Mouse (Mus musculus) liver, embryonic 12.5 days (tissue): Measurements from ENCODE around the gene Antxr2. TPM values are rescaled to one million over a fixed set of nuclear protein-coding genes. Genes with fewer than 3 reads are reported as not detected.

Experiments
- ATAC-seq: fragments of 200-750 bp; cut with Nextera tagmentation; 2 replicates; pipeline ENCODE4 v1.8.0; 2017; ENCODE audit warnings: moderate number of reproducible peaks, mild to moderate bottlenecking, moderate library complexity
- H3K27ac ChIP-seq: fragments of 300-500 bp; sonication (generic); 2 replicates; pipeline ENCODE4 v1.5.1; 2016; ENCODE audit warnings: mild to moderate bottlenecking
- H3K27me3 ChIP-seq: fragments of 300-500 bp; sonication (generic); replicated peaks from 2 replicates; pipeline ENCODE4 v1.6.1; 2016; ENCODE audit warnings: mild to moderate bottlenecking, moderate library complexity
- H3K36me3 ChIP-seq: fragments of 300-500 bp; sonication (generic); 2 replicates; pipeline ENCODE4 v1.6.1; 2016; ENCODE audit warnings: mild to moderate bottlenecking, moderate library complexity
- H3K4me1 ChIP-seq: fragments of 300-500 bp; sonication (generic); 2 replicates; pipeline ENCODE4 v1.6.1; 2016
- H3K4me2 ChIP-seq: fragments of 300-500 bp; sonication (generic); 2 replicates; pipeline ENCODE4 v1.6.1; 2016; ENCODE audit warnings: mild to moderate bottlenecking, moderate library complexity
- H3K4me3 ChIP-seq: fragments of 300-500 bp; sonication (generic); 2 replicates; pipeline ENCODE4 v1.5.1; 2016; ENCODE audit warnings: mild to moderate bottlenecking, moderate library complexity
- H3K9ac ChIP-seq: fragments of 300-500 bp; sonication (generic); 2 replicates; pipeline ENCODE4 v1.6.1; 2016; ENCODE audit warnings: mild to moderate bottlenecking, moderate library complexity
- H3K9me3 ChIP-seq: fragments of 300-500 bp; sonication (generic); replicated peaks from 2 replicates; pipeline ENCODE4 v1.6.1; 2016; ENCODE audit warnings: mild to moderate bottlenecking, moderate library complexity
- WGBS: fragments of 180-500 bp; shearing (Covaris S2); methylation state at CpG from one replicate; pipeline ENCODE4 v1.1.7; 2016; ENCODE audit not compliant: insufficient replicate concordance; 5-methylcytosine and 5-hydroxymethylcytosine counted together
- polyA plus RNA-seq: library from polyadenylated mRNA; unstranded; fragments of >200 nt; fragmentation: Nextera tagmentation; extraction: Ambion mirVana; gene quantifications from 2 replicates; pipeline ENCODE4 v1.2.1, GENCODE M21; 2016

The Antxr2 gene
- polyA plus RNA-seq, 1 experiment from 2014 or later: 5.4 TPM

DNA sequence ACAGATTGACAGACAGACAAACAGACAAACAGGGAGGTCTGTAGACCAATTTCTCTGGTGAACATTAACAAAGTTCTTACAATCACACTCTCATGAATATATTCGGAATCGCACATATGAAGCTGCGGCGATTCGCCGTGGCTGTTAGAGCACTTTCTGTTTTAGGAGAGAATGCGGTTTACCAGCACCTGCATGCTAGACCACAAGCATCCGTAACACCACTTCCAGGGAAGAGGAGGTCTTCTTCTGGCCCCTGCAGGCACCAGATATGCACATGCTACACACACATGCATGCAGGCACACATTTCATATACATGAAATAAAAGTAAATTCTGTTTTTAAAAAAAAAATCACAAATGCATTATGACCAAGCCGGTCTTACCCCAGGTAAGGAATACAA lies 47.5 kb downstream of the Antxr2 start:
- Histone ChIP-seq H3K27ac (no peak overlapping the region), H3K4me3 (no peak overlapping the region), H3K27me3 (no peaks in the 10 kb centered on the region), H3K4me1 (no peaks in the 10 kb centered on the region), H3K36me3 (peaks cover 5% of the 10 kb centered on the region), H3K9me3 (no peaks in the 10 kb centered on the region), H3K4me2 (no peak overlapping the region), H3K9ac (no peak overlapping the region)
- ATAC-seq: no peak
- 81% methylated on average over 9 of the region's 9 CpGs for WGBS

- H3K4me2 ChIP-seq: no peak overlapping the region
- WGBS: 54% methylated on average over 14 of the region's 14 CpGs
- H3K36me3 ChIP-seq: no peaks in the 10 kb centered on the region
- no peak overlapping the region for H3K27ac ChIP-seq
- H3K9me3 ChIP-seq: no peaks in the 10 kb centered on the region
- H3K27me3 ChIP-seq: no peaks in the 10 kb centered on the region
- no peak overlapping the region for H3K4me3 ChIP-seq
- H3K9ac ChIP-seq: no peak overlapping the region
- ATAC-seq: no peak
- no peaks in the 10 kb centered on the region for H3K4me1 ChIP-seq
Measured at GRCm38 (mm10) chr5:97980472-97980871, 50.4 kb downstream of the Antxr2 start.

DNA sequence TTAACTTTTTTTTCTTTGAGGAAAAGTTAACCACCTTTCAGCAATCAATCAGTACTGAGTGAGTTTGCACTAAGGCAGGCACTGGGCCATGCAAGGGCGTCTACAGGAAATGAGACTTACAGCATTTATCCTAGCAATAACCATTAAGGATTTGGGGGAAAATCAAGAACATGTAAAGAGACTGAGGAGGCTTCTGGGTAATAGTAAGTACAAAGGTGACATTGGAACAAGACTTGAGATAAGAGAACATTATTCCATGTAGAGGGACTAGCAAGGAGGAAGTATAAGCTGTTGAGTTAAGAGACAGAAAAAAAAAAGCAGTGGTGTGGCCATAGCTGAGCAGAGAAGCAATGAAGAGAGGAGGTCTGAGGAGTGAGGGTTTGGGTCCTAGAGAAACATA lies 57.5 kb downstream of the Antxr2 start:
- 63% methylated on average over 1 of the region's 1 CpGs for WGBS
- Histone ChIP-seq H3K9me3 (no peaks in the 10 kb centered on the region), H3K9ac (no peak overlapping the region), H3K27me3 (no peaks in the 10 kb centered on the region), H3K4me2 (no peak overlapping the region), H3K36me3 (no peaks in the 10 kb centered on the region), H3K4me1 (no peaks in the 10 kb centered on the region), H3K4me3 (no peak overlapping the region), H3K27ac (no peak overlapping the region)
- no peak for ATAC-seq

- Histone ChIP-seq H3K36me3 (no peaks in the 10 kb centered on the region), H3K27me3 (no peaks in the 10 kb centered on the region), H3K4me2 (no peak overlapping the region), H3K9me3 (no peaks in the 10 kb centered on the region), H3K9ac (no peak overlapping the region), H3K27ac (no peak overlapping the region), H3K4me1 (no peaks in the 10 kb centered on the region), H3K4me3 (no peak overlapping the region)
- 70% methylated on average over 4 of the region's 4 CpGs for WGBS
- ATAC-seq: no peak
Measured at GRCm38 (mm10) chr5:97972029-97972428, 58.8 kb downstream of the Antxr2 start.

DNA sequence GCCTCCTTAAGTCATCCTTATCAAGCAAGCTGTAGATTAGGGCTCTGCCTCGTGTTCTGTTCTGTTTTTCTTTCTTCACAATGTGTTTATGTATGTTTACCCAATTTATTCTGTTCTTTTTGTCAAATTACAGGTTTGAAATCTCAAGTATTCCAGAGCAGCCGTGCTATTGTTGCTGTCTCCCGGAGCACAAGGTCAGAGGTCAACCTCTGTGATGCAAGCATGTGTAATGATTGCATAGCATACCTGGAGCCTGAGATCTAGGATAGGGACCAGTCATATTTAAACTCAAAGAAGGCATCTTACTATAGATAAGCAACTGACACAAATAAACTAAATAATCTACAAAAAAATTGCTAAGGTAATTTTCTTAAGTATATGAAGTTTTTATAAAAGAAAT lies 59.6 kb downstream of the Antxr2 start:
- Histone ChIP-seq H3K4me2 (no peak overlapping the region), H3K27me3 (no peaks in the 10 kb centered on the region), H3K27ac (no peak overlapping the region), H3K9me3 (no peaks in the 10 kb centered on the region), H3K4me1 (no peaks in the 10 kb centered on the region), H3K4me3 (no peak overlapping the region), H3K36me3 (no peaks in the 10 kb centered on the region), H3K9ac (no peak overlapping the region)
- WGBS: 64% methylated on average over 3 of the region's 3 CpGs
- no peak for ATAC-seq

DNA sequence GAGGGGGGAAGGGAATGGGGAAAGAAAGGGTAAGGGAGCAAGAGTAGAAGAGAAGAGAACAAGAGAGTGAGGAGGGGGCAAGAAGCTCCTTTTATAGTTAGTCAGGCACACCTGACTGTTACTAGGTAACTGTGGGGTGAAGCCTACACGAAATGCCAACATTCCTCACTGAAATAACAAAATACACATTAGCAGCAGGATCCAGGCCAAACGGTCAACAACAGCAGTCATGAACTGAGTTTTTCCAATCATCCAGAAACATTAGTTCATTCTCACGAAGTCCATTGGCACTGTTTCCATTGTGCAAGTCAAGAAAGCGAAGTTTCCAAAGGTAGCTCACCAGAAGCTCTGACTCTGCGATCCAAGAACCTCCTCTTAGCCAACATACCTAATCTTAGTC lies 63.8 kb downstream of the Antxr2 start:
- ATAC-seq: no peak

DNA sequence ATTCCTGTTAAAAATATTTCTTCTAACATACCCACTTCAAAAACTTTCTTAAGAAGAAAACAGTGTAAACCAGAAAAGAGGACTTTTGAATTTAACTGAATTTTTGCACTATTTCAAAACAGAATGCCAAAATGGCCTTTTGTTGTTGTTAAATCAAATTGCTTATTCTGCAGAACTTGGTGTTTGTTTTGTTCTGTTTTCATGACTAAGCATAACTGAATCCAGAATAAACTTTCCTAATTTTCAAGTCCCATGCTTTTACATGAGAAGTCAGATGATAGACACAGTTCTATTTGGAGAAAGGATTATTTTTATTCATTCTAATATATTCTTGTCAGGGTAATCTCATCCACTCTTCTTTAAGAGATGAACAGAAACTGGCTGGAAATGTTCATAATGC lies 64.7 kb downstream of the Antxr2 start:
- no peak overlapping the region for H3K27ac ChIP-seq

More for the DNA sequence above, 63.8 kb downstream of the Antxr2 start:
- Histone ChIP-seq H3K27me3 (no peaks in the 10 kb centered on the region), H3K9me3 (no peaks in the 10 kb centered on the region), H3K9ac (no peak overlapping the region), H3K4me2 (no peak overlapping the region), H3K4me3 (no peak overlapping the region), H3K4me1 (no peaks in the 10 kb centered on the region), H3K36me3 (no peaks in the 10 kb centered on the region), H3K27ac (no peak overlapping the region)
- 58% methylated on average over 5 of the region's 5 CpGs for WGBS

DNA sequence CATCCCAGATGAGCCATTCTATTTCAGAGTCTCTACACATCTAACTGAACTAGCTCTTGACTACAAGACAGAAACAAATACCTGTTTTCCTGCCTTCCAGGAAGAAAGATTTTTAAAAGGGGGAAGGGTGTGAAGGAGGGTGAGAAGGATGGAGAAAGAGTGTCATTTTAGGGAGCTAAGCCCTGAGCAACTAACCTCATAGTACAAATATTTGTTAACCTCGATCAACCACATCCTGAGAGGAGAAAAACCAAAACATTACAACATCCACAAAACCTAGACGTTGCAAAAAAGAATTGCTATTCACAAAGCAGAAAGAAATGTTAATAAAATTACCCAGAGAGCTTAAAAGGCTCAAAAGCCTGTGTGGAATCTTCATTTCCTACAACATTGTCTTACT lies 66.4 kb downstream of the Antxr2 start:
- H3K9ac ChIP-seq: no peak overlapping the region
- no peaks in the 10 kb centered on the region for H3K4me1 ChIP-seq
- H3K27ac ChIP-seq: no peak overlapping the region
- no peaks in the 10 kb centered on the region for H3K27me3 ChIP-seq
- no peak overlapping the region for H3K4me3 ChIP-seq
- H3K9me3 ChIP-seq: no peaks in the 10 kb centered on the region
- H3K36me3 ChIP-seq: no peaks in the 10 kb centered on the region
- H3K4me2 ChIP-seq: no peak overlapping the region
- WGBS: 34% methylated on average over 2 of the region's 2 CpGs
- ATAC-seq: no peak

More for the DNA sequence above, 64.7 kb downstream of the Antxr2 start:
- H3K9me3 ChIP-seq: no peaks in the 10 kb centered on the region
- no peaks in the 10 kb centered on the region for H3K4me1 ChIP-seq
- no peak overlapping the region for H3K9ac ChIP-seq
- no peaks in the 10 kb centered on the region for H3K36me3 ChIP-seq
- H3K27me3 ChIP-seq: no peaks in the 10 kb centered on the region
- ATAC-seq: no peak
- H3K4me3 ChIP-seq: no peak overlapping the region
- H3K4me2 ChIP-seq: no peak overlapping the region

- no peaks in the 10 kb centered on the region for H3K9me3 ChIP-seq
- no peaks in the 10 kb centered on the region for H3K4me1 ChIP-seq
- H3K4me3 ChIP-seq: no peak overlapping the region
- 77% methylated on average over 3 of the region's 3 CpGs for WGBS
- H3K4me2 ChIP-seq: no peak overlapping the region
- no peak overlapping the region for H3K9ac ChIP-seq
- no peaks in the 10 kb centered on the region for H3K27me3 ChIP-seq
- no peak overlapping the region for H3K27ac ChIP-seq
- ATAC-seq: no peak
- H3K36me3 ChIP-seq: no peaks in the 10 kb centered on the region
Measured at GRCm38 (mm10) chr5:97962512-97962911, 68.3 kb downstream of the Antxr2 start.

- H3K4me3 ChIP-seq: no peak overlapping the region
- ATAC-seq: no peak
- H3K27me3 ChIP-seq: no peaks in the 10 kb centered on the region
- H3K27ac ChIP-seq: no peak overlapping the region
- WGBS: 35% methylated on average over 7 of the region's 7 CpGs
- H3K4me2 ChIP-seq: no peak overlapping the region
- no peaks in the 10 kb centered on the region for H3K4me1 ChIP-seq
- no peaks in the 10 kb centered on the region for H3K36me3 ChIP-seq
- H3K9ac ChIP-seq: no peak overlapping the region
- no peaks in the 10 kb centered on the region for H3K9me3 ChIP-seq
Measured at GRCm38 (mm10) chr5:97961786-97962185, 69.1 kb downstream of the Antxr2 start.

DNA sequence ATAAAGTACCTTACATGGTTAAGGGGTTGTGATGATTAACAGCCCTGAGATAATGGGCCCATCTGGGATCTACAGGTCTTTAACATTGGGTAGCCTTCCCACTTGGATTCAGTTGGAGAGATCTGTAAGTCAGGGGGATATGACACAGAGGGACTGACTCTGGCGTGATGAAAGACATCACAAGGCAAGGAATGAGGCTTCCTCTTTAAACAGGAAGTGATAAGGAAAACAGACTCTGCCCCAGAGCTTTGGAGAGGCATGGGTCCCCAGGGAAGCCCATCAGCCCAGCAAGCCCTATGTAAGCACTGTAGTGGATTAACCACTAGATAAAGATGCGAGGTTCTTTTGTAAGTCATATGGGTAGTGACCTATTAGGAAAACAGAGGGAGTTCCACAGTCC lies 71.2 kb downstream of the Antxr2 start:
- H3K4me2 ChIP-seq: no peak overlapping the region
- H3K36me3 ChIP-seq: no peaks in the 10 kb centered on the region
- no peak overlapping the region for H3K27ac ChIP-seq
- H3K27me3 ChIP-seq: no peaks in the 10 kb centered on the region
- H3K9ac ChIP-seq: no peak overlapping the region
- no peak for ATAC-seq
- H3K9me3 ChIP-seq: no peaks in the 10 kb centered on the region
- H3K4me3 ChIP-seq: no peak overlapping the region
- 27% methylated on average over 2 of the region's 2 CpGs for WGBS
- H3K4me1 ChIP-seq: no peaks in the 10 kb centered on the region

GRCm38 (mm10) chr5:97959010-97959409 lies 71.8 kb downstream of the Antxr2 start:
- no peaks in the 10 kb centered on the region for H3K36me3 ChIP-seq
- ATAC-seq: no peak
- no peaks in the 10 kb centered on the region for H3K9me3 ChIP-seq
- 64% methylated on average over 3 of the region's 3 CpGs for WGBS
- no peak overlapping the region for H3K27ac ChIP-seq
- no peak overlapping the region for H3K4me2 ChIP-seq
- H3K9ac ChIP-seq: no peak overlapping the region
- H3K27me3 ChIP-seq: no peaks in the 10 kb centered on the region
- H3K4me1 ChIP-seq: no peaks in the 10 kb centered on the region
- H3K4me3 ChIP-seq: no peak overlapping the region

DNA sequence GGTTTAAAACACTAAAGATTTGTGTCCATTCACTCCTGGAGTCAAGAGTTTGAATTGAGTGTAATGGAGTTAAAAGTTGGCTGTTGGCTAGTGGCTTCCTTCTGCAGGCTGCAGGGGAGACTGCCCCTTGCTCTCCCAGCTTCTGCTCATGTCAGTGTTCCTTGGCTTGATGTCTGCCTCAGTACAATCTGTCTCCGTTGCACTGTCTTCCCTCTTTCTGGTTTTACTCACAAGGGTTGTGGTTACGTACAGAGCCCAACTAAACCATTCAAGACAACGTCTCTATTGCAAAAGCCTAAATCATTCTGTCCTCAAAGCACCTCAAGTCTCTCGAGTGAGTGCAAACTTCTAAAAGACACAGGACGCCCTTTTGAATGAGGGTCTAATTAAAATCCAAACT lies 73.3 kb downstream of the Antxr2 start:
- no peak for ATAC-seq
- WGBS: 53% methylated on average over 5 of the region's 5 CpGs
- Histone ChIP-seq H3K9me3 (no peaks in the 10 kb centered on the region), H3K36me3 (no peaks in the 10 kb centered on the region), H3K27me3 (no peaks in the 10 kb centered on the region), H3K4me2 (no peak overlapping the region), H3K4me3 (no peak overlapping the region), H3K9ac (no peak overlapping the region), H3K4me1 (no peaks in the 10 kb centered on the region), H3K27ac (no peak overlapping the region)
